Mouse (Mus musculus): ENCODE measurements around the gene Cars.

DNA sequence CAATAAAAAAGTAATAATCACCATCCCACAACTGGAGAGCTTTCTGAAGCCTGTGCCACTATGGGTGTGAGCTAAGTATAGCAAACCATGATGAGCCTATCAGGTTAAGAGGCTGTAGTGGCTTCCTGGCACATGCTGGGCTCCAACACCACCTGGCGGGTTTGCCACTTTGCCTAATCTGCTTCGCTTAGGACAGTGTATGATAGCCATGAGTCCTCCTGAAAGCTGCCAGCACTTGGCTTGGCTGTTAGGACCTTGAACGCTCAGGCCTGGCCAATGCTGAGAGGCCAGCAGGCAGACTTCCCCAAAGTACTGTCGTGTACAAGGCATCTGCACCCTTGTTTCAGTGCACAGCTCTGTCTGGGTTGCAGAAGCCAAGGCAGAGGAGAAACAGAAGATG is 11.9 kb downstream of the Cars start:
- TF ChIP-seq CTCF (IDR thresholded peaks at IDR 0.05; ENCODE audit: low read depth) (no peak), EP300 (IDR thresholded peaks at IDR 0.05; ENCODE audit: low read depth) (no peak)

Measured in liver, embryonic 14.5 days (tissue).